Mouse (Mus musculus) kidney, postnatal 10 days (tissue): ENCODE data around the gene Stat1.
A peak's percentile ranks its signal among the peaks of the same experiment; 100 is the strongest.

Experiments used
- DNase-seq: peaks from one replicate; pipeline ENCODE4 v3.0.0; 2021; ENCODE audit warnings: mixed read lengths

Stat1 gene

DNA sequence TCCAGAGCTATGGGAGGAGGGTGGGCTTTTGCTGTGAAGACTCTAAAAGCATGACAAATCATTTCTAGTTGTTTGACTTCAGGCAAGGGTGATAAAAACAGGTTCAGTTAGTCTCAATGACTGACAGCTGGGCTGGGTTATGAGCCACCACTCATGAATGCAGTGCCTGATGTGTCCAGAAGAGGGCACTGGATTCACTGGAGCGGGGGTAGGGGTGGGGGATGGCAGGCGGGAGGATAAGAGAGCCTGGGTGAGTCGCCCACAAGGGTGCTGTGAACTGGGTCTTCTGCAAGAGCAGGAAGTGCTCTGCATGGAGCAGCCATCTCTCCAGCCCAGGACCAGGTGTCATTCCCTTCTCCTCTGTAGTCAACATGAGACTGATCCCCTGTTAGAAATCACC is 50.8 kb downstream of the Stat1 start:
- peak; percentile 54 for DNase-seq

DNA sequence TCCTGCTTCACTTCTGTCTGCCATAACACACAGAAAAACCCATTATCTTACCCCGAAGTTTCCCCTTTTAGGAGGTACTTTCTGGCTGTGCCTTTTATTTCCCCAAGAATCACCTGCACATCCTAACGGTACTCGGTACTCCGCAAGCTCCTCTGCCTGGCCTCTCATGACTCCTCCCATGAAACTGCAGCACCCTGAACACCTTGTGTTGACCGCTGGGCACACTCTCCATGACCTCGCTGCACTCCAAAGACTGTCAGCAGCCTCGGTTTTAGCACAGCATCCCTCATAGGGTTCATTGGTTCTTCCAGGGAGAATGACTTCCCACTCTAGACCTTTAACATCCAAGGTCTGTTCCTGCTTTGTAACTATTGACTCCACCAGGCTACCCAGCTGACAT is 51.5 kb downstream of the Stat1 start:
- no peak for DNase-seq

DNA sequence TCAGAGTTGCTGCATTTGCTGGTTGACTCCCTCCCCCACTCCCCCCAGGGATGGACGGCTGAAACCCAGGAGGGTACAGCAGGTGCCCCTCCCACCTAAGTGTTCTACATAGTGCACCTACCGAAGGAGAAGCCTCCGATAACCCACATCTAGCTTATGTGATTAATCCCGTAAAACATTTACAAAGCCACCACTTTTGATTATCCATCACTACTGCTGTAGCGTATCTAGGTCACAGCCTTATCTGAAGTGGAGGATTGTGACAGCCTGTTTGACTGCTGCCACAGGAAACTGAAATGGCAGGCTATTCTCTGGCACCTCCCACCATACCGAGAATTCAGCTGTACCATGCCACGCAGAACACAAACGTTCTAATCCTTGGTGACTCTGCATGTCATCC is 52.0 kb downstream of the Stat1 start:
- DNase-seq: no peak

- DNase-seq: no peak
Measured at GRCm38 (mm10) chr1:52175321-52175720, 56.1 kb downstream of the Stat1 start.

DNA sequence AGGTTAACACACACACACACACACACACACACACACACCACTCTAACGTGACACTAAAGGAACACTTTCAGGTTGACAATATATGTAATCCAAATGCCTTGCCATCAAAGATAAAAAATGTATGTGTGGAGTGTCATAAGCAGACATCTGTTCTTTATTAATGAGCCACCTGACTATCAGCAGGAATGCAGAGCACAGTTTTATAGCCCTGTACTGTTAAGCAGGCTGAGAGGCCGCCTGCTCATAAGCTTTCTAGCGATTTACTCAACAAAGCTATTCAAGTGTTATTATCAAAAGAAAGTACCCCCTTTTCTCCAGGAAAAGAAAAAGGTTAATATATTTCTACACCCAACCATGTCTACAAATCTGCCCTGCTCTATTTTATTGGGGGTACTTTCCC is 56.7 kb downstream of the Stat1 start:
- no peak for DNase-seq

GRCm38 (mm10) chr1:52176999-52177398 is 57.8 kb downstream of the Stat1 start:
- no peak for DNase-seq

DNA sequence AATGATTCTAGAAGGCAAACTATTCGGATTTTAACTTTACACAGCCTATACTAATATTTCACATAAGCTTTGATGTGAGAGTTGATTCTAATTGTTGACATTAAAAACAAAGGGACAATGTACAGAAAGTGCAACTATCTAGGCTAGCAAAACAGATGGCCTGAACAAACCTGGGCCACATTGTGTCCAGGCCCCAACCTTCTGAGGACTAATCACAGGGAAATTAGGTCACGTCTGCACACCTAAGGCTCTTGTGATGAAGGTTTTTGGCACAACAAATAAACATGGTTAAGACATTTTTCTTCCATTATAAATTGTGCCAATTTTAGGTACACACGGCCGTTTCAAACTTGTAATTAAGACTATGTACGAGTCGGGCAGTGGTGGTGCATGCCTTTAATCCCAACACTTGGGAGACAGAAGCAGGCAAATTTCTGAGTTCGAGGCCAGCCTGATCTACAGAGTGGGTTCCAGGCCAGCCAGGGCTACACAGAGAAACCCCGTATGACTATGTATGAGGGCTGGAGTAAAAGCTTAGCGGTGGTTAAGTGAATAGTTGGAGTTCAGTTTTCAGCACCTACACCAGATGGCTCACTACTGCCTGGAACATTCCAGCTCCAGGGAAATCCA is 60.8 kb downstream of the Stat1 start:
- no peak for DNase-seq

- DNase-seq: no peak
Measured at GRCm38 (mm10) chr1:52181994-52182393, 62.8 kb downstream of the Stat1 start.

DNA sequence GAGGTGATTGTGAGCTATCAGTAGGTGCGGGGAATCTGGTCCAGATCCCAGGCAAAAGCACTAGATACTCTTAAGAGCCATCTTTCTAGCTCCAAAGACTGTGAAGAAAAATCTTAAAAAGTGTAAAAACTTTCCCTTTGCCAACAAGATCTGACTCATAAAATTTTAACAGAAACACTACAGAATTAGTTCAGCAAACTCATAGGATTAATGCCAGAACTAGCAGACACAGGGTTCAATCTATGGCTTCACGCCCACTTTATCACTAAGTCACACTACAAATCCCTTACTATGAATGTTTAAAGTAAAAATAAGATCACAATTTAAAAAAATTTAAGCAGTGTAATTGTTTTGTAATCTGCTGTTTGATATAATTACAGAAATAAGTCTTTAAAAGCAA is 63.8 kb downstream of the Stat1 start:
- no peak for DNase-seq
